Mouse (Mus musculus): ENCODE measurements around the gene Igfbp1. TPM values are rescaled to one million over a fixed set of nuclear protein-coding genes. Genes with fewer than 3 reads are reported as not detected.

The Igfbp1 gene
- 1,301 and 1,767 TPM in 2 replicates for polyA plus RNA-seq (2015; fragmentation: Nextera tagmentation; extraction: Ambion mirVana)

DNA sequence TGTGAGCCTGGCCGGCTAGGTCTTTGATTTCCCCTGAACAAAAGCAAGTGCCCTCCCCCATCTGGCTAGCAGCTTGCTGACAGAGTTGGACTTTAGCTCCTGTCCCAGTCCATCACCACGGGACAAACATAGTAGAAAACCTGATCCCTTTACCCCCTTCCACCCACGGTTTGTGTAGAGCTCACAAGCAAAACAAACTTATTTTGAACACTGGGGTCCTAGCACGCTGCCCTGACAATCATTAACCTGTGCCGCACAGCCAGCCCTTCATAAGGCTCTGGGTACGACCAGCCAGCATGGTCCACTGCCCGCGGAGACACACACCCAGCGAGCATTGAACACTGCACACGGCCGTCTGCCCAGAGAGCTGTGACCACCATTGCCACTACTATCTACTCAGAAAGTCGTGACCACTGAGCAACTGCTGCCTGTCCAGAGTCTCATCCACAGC, at the start of gene Igfbp1:
Gene Igfbp1, plus strand, starts transcription at position 292 of the 451 bp plus-strand sequence.
- H3K27ac ChIP-seq (ENCODE audit: low read depth), result peak within 1 kb of the TSS; percentile 96
- H3K9me3 ChIP-seq (ENCODE audit: low read length), result no peaks in the 10 kb centered on the region
- ATAC-seq (peak; percentile 38), DNase-seq (peak; percentile 82)
- peak within 1 kb of the TSS; percentile 38 for H3K4me3 ChIP-seq (ENCODE audit: low read depth, low read length)
- 40% methylated on average over 12 of the region's 12 CpGs for WGBS (ENCODE audit: insufficient replicate concordance)
- peak within 1 kb of the TSS; percentile 68 for H3K9ac ChIP-seq (replicated peaks)
- peaks cover 6% of the 10 kb centered on the region; the same call in 1 of the 2 replicates for H3K4me1 ChIP-seq (ENCODE audit: insufficient read depth)
- TF ChIP-seq CTCF (IDR thresholded peaks at IDR 0.05; ENCODE audit: low read depth) (no peak), EP300 (IDR thresholded peaks at IDR 0.05; ENCODE audit: low read depth) (peak; percentile 73)
- H3K27me3 ChIP-seq (ENCODE audit: insufficient read depth, low read length), result no peaks in the 10 kb centered on the region
- peak within 1 kb of the TSS; percentile 29; the same call in 1 of the 2 replicates for H3K4me2 ChIP-seq (ENCODE audit: low read depth, low read length)
- no peaks in the 10 kb centered on the region for H3K36me3 ChIP-seq (replicated peaks; ENCODE audit: insufficient read depth, low read length)

DNA sequence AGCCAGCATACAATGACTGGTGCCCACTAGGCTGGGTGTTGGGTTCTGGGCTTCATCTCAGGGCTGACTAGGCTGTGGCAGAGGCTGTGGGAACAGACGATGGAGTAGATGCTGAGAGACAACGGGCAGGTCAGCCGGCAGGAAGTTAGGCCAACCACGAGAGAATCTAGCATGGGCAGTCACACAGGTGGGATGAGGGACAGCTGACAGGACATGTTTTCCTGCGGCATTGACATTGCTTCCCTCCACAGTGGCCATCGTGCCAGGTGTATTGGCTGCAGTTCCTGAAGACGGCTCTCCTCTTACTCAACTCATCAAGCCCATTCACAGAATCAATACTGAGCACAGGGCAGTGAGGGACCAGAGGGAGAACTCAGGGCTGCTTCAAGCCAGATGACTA, 49.6 kb upstream of the Igfbp1 start:
- 68% methylated on average over 7 of the region's 7 CpGs for whole genome bisulfite sequencing (ENCODE audit: insufficient replicate concordance)
- no peaks in the 10 kb centered on the region for H3K9me3 ChIP-seq (ENCODE audit: low read length)
- peak; percentile 18; the same call in 1 of the 2 replicates for ATAC-seq
- H3K4me3 ChIP-seq (ENCODE audit: low read depth, low read length), result no peak overlapping the region
- peak overlapping the region; percentile 79 for H3K27ac ChIP-seq (ENCODE audit: low read depth)
- no peak overlapping the region for H3K4me2 ChIP-seq (ENCODE audit: low read depth, low read length)
- no peak for TF ChIP-seq EP300 (IDR thresholded peaks at IDR 0.05; ENCODE audit: low read depth)
- no peak for TF ChIP-seq CTCF (IDR thresholded peaks at IDR 0.05; ENCODE audit: low read depth)
- no peak for DNase-seq
- H3K27me3 ChIP-seq (ENCODE audit: insufficient read depth, low read length), result no peaks in the 10 kb centered on the region
- H3K9ac ChIP-seq (replicated peaks), result peak overlapping the region; percentile 26; the same call in 1 of the 2 replicates
- peaks cover 8% of the 10 kb centered on the region for H3K4me1 ChIP-seq (ENCODE audit: insufficient read depth)
- H3K36me3 ChIP-seq (replicated peaks; ENCODE audit: insufficient read depth, low read length), result peaks cover 4% of the 10 kb centered on the region

DNA sequence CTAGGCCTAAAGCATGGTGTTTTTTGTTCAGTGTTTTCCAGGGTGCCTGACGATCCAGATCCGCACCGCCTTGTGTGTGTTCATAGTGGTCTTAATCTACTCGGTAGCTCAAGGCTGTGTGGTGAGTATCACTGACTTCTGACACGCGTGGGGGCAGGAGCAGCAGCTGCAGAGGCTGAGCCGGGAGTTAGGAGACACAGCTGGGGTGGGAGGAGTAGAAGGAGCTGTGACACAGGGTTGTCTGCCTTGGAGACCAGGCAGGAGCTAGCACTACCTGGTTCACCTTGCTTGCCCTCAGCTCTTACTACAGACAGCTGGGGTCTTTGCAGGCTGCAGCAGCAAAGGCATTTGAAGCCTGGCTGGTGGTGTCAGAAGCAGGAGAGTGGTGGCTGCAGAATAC, 48.1 kb upstream of the Igfbp1 start:
- Histone ChIP-seq H3K27me3 (ENCODE audit: insufficient read depth, low read length) (no peaks in the 10 kb centered on the region), H3K4me2 (ENCODE audit: low read depth, low read length) (no peak overlapping the region), H3K9me3 (ENCODE audit: low read length) (no peaks in the 10 kb centered on the region), H3K36me3 (replicated peaks; ENCODE audit: insufficient read depth, low read length) (peaks cover 4% of the 10 kb centered on the region), H3K27ac (ENCODE audit: low read depth) (peak overlapping the region; percentile 79; the same call in 1 of the 2 replicates), H3K4me1 (ENCODE audit: insufficient read depth) (peaks cover 10% of the 10 kb centered on the region), H3K4me3 (ENCODE audit: low read depth, low read length) (no peak overlapping the region), H3K9ac (replicated peaks) (no peak overlapping the region; the same call in 1 of the 2 replicates)
- no peak for ATAC-seq
- WGBS (ENCODE audit: insufficient replicate concordance), result 74% methylated on average over 7 of the region's 7 CpGs
- DNase-seq, result no peak
- no peak for TF ChIP-seq EP300 (IDR thresholded peaks at IDR 0.05; ENCODE audit: low read depth)
- TF ChIP-seq CTCF (IDR thresholded peaks at IDR 0.05; ENCODE audit: low read depth), result no peak

DNA sequence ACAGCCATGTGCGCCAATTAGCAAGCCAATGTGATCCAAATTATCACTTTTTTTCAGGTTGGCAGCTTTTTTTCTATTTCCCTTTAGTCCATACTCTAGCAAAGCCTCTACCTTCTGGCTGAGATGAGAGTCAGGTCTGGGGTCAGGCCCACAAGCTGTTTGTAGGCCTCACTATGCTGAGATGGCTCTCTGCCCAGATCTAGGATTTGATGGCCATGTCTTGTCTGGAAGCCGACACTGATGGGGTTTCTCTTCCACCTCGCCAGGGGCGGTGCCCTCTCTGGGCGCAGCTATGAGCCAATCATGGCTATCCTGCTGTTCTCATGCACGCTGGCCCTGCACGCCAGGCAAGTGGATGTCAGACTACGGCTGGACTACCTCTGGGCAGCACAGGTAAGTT, 47.1 kb upstream of the Igfbp1 start:
- no peaks in the 10 kb centered on the region for H3K27me3 ChIP-seq (ENCODE audit: insufficient read depth, low read length)
- H3K4me1 ChIP-seq (ENCODE audit: insufficient read depth), result peaks cover 10% of the 10 kb centered on the region
- WGBS (ENCODE audit: insufficient replicate concordance), result 73% methylated on average over 8 of the region's 8 CpGs
- H3K9ac ChIP-seq (replicated peaks), result no peak overlapping the region
- no peak overlapping the region for H3K4me2 ChIP-seq (ENCODE audit: low read depth, low read length)
- no peak overlapping the region for H3K4me3 ChIP-seq (ENCODE audit: low read depth, low read length)
- TF ChIP-seq CTCF (IDR thresholded peaks at IDR 0.05; ENCODE audit: low read depth) (no peak), EP300 (IDR thresholded peaks at IDR 0.05; ENCODE audit: low read depth) (no peak)
- peak overlapping the region; percentile 30; the same call in 1 of the 2 replicates for H3K27ac ChIP-seq (ENCODE audit: low read depth)
- no peaks in the 10 kb centered on the region for H3K9me3 ChIP-seq (ENCODE audit: low read length)
- DNase-seq (no peak), ATAC-seq (no peak)
- peaks cover 4% of the 10 kb centered on the region for H3K36me3 ChIP-seq (replicated peaks; ENCODE audit: insufficient read depth, low read length)

DNA sequence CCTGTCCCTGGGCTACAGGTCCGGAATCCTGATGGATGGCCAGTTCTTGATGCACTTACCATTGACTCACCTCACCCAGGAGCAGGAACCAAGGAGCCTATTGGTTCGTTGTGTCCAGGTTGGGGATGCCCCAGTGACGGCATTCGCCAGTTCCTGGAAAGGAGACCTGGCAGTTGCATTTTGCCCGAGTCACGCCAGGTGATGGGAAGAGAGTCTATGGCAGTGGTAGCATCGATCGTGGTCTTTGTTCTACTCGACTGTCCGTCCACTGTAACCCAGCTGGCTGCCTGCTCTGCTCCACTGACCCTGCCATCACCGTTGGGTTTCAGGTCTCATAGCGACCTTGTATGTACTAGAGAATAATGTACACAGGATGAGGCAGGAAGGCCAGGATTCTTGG, 45.2 kb upstream of the Igfbp1 start:
- H3K4me3 ChIP-seq (ENCODE audit: low read depth, low read length), result no peak overlapping the region
- 73% methylated on average over 12 of the region's 12 CpGs for WGBS (ENCODE audit: insufficient replicate concordance)
- H3K4me1 ChIP-seq (ENCODE audit: insufficient read depth), result peaks cover 5% of the 10 kb centered on the region; the same call in 1 of the 2 replicates
- TF ChIP-seq EP300 (IDR thresholded peaks at IDR 0.05; ENCODE audit: low read depth) (no peak), CTCF (IDR thresholded peaks at IDR 0.05; ENCODE audit: low read depth) (no peak)
- H3K36me3 ChIP-seq (replicated peaks; ENCODE audit: insufficient read depth, low read length), result peaks cover 4% of the 10 kb centered on the region
- H3K27ac ChIP-seq (ENCODE audit: low read depth), result peak overlapping the region; percentile 90
- H3K9ac ChIP-seq (replicated peaks), result no peak overlapping the region
- ATAC-seq, result no peak
- H3K4me2 ChIP-seq (ENCODE audit: low read depth, low read length), result no peak overlapping the region
- DNase-seq, result no peak
- H3K9me3 ChIP-seq (ENCODE audit: low read length), result no peaks in the 10 kb centered on the region
- H3K27me3 ChIP-seq (ENCODE audit: insufficient read depth, low read length), result no peaks in the 10 kb centered on the region

DNA sequence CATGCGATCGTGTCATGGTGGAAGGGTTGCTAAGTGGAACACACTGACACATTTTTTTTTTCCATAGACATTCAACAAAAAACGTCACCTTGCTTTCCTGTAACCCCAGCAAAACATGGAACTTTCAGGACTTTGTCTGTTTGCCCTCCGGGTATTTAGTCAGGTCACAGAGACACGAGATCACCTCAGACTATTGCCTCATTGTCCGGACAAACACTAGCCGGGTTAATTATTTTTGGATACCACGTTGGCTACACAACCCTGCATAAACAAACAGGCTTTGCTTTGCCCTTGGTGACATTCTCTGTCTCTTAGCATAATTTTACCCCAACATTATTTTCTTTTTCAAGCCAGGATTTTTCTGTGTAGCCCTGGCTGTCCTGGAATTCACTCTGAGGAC, 44.5 kb upstream of the Igfbp1 start:
- Histone ChIP-seq H3K4me3 (ENCODE audit: low read depth, low read length) (no peak overlapping the region), H3K4me1 (ENCODE audit: insufficient read depth) (peaks cover 2% of the 10 kb centered on the region; the same call in 1 of the 2 replicates), H3K9ac (replicated peaks) (no peak overlapping the region), H3K4me2 (ENCODE audit: low read depth, low read length) (no peak overlapping the region), H3K36me3 (replicated peaks; ENCODE audit: insufficient read depth, low read length) (peaks cover 4% of the 10 kb centered on the region), H3K9me3 (ENCODE audit: low read length) (no peaks in the 10 kb centered on the region), H3K27ac (ENCODE audit: low read depth) (peak overlapping the region; percentile 90), H3K27me3 (ENCODE audit: insufficient read depth, low read length) (no peaks in the 10 kb centered on the region)
- peak; percentile 38 for DNase-seq
- WGBS (ENCODE audit: insufficient replicate concordance), result 50% methylated on average over 8 of the region's 8 CpGs
- peak; percentile 83 for ATAC-seq
- peak; percentile 89 for TF ChIP-seq EP300 (IDR thresholded peaks at IDR 0.05; ENCODE audit: low read depth)
- no peak for TF ChIP-seq CTCF (IDR thresholded peaks at IDR 0.05; ENCODE audit: low read depth)

Measured in liver, postnatal 0 days (tissue).